Mouse (Mus musculus): ENCODE data around the gene Thada.

GRCm38 (mm10) chr17:84510355-84510754, 44.4 kb upstream of the Thada start:
- no peak for TF ChIP-seq CTCF (IDR thresholded peaks at IDR 0.05; ENCODE audit: control insufficient read depth, insufficient read depth, low read length)
- no peak for TF ChIP-seq POLR2A (IDR thresholded peaks at IDR 0.05; ENCODE audit: borderline replicate concordance, control insufficient read depth, low read depth, low read length)

All from bone marrow, adult 2 months (tissue).